Mouse (Mus musculus): ENCODE measurements around the gene Mknk1. TPM values are rescaled to one million over a fixed set of nuclear protein-coding genes. Genes with fewer than 3 reads are reported as not detected.
A peak's percentile ranks its signal among the peaks of the same experiment; 100 is the strongest.

Mknk1 gene
- total RNA-seq (2014; rRNA removed) (18.5 and 27.8 TPM in 2 replicates), polyA plus RNA-seq (2015; fragmentation: Nextera tagmentation; extraction: Ambion mirVana) (22.8 and 23.2 TPM in 2 replicates)

- Histone ChIP-seq H3K9me3 (ENCODE audit: low read length) (no peaks in the 10 kb centered on the region), H3K27me3 (ENCODE audit: insufficient read depth, low read length) (no peaks in the 10 kb centered on the region), H3K4me2 (ENCODE audit: low read depth, low read length, poor library complexity, severe bottlenecking) (peak within 1 kb of the TSS; percentile 72), H3K27ac (ENCODE audit: low read depth, low read length) (no peak within 1 kb of the TSS; the same call in 1 of the 2 replicates), H3K4me3 (ENCODE audit: low read depth, low read length) (peak within 1 kb of the TSS; percentile 58), H3K9ac (replicated peaks; ENCODE audit: low read length, poor library complexity, severe bottlenecking) (peak within 1 kb of the TSS; percentile 68), H3K4me1 (ENCODE audit: insufficient read depth, low read length) (no peaks in the 10 kb centered on the region), H3K36me3 (ENCODE audit: insufficient read depth, low read length) (peaks cover 4% of the 10 kb centered on the region; the same call in 1 of the 2 replicates)
- WGBS = 2% methylated on average over 51 of the region's 51 CpGs
- peak; percentile 43 for TF ChIP-seq CTCF (IDR thresholded peaks at IDR 0.05)
- DNase-seq (ENCODE audit: low spot score) = peak; percentile 95
- peak; percentile 95 for ATAC-seq (ENCODE audit: low FRiP score)
Observed at GRCm38 (mm10) chr4:115838696-115839641, at the start of gene Mknk1. Gene Mknk1 (plus strand): TSS chr4:115839198.

GRCm38 (mm10) chr4:115790864-115791263 lies 48.1 kb upstream of the Mknk1 start:
- DNase-seq (ENCODE audit: low spot score) (no peak), ATAC-seq (ENCODE audit: low FRiP score) (no peak)

GRCm38 (mm10) chr4:115795360-115795759 lies 43.6 kb upstream of the Mknk1 start:
- ATAC-seq (ENCODE audit: low FRiP score) (no peak), DNase-seq (ENCODE audit: low spot score) (no peak)
- no peaks in the 10 kb centered on the region for H3K4me1 ChIP-seq (ENCODE audit: insufficient read depth, low read length)
- H3K27ac ChIP-seq (ENCODE audit: low read depth, low read length) = no peak overlapping the region
- H3K9me3 ChIP-seq (ENCODE audit: low read length) = no peaks in the 10 kb centered on the region
- 91% methylated on average over 3 of the region's 3 CpGs for WGBS
- H3K36me3 ChIP-seq (ENCODE audit: insufficient read depth, low read length) = peaks cover 41% of the 10 kb centered on the region
- H3K4me2 ChIP-seq (ENCODE audit: low read depth, low read length, poor library complexity, severe bottlenecking) = no peak overlapping the region
- no peak overlapping the region for H3K4me3 ChIP-seq (ENCODE audit: low read depth, low read length)
- no peak for TF ChIP-seq CTCF (IDR thresholded peaks at IDR 0.05)
- H3K27me3 ChIP-seq (ENCODE audit: insufficient read depth, low read length) = no peaks in the 10 kb centered on the region
- H3K9ac ChIP-seq (replicated peaks; ENCODE audit: low read length, poor library complexity, severe bottlenecking) = no peak overlapping the region

More at GRCm38 (mm10) chr4:115790864-115791263, 48.1 kb upstream of the Mknk1 start:
- Histone ChIP-seq H3K27me3 (ENCODE audit: insufficient read depth, low read length) (no peaks in the 10 kb centered on the region), H3K9me3 (ENCODE audit: low read length) (no peaks in the 10 kb centered on the region), H3K4me3 (ENCODE audit: low read depth, low read length) (no peak overlapping the region), H3K9ac (replicated peaks; ENCODE audit: low read length, poor library complexity, severe bottlenecking) (no peak overlapping the region), H3K4me2 (ENCODE audit: low read depth, low read length, poor library complexity, severe bottlenecking) (no peak overlapping the region), H3K36me3 (ENCODE audit: insufficient read depth, low read length) (peaks cover 18% of the 10 kb centered on the region; the same call in 1 of the 2 replicates), H3K4me1 (ENCODE audit: insufficient read depth, low read length) (peaks cover 2% of the 10 kb centered on the region; the same call in 1 of the 2 replicates), H3K27ac (ENCODE audit: low read depth, low read length) (no peak overlapping the region)
- no peak for TF ChIP-seq CTCF (IDR thresholded peaks at IDR 0.05)
- 90% methylated on average over 3 of the region's 3 CpGs for WGBS

DNA sequence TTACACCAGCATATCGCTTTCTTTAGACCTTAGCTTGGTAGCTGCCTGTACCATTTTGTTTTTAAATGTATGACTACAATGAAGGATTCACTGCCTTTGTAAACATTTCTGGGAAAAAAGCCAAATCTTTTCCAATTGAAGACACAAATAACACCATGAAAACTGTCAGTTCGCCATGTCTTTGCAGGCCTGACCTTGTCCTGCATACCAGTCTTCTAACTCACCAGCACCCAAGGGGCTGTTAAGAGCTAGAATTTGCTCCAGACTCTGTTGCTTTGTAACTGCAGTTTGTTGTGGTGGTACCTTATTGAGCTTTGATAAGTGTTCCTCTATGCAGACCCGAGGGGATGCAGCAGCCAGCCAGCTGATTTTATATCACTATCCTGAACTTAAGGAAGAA lies 39.0 kb upstream of the Mknk1 start:
- no peak overlapping the region for H3K4me2 ChIP-seq (ENCODE audit: low read depth, low read length, poor library complexity, severe bottlenecking)
- TF ChIP-seq CTCF (IDR thresholded peaks at IDR 0.05) = no peak
- no peaks in the 10 kb centered on the region for H3K4me1 ChIP-seq (ENCODE audit: insufficient read depth, low read length)
- ATAC-seq (ENCODE audit: low FRiP score) (no peak), DNase-seq (ENCODE audit: low spot score) (peak; percentile 24)
- 74% methylated on average over 3 of the region's 3 CpGs for WGBS
- H3K4me3 ChIP-seq (ENCODE audit: low read depth, low read length) = no peak overlapping the region
- peaks cover 43% of the 10 kb centered on the region for H3K36me3 ChIP-seq (ENCODE audit: insufficient read depth, low read length)
- H3K27ac ChIP-seq (ENCODE audit: low read depth, low read length) = no peak overlapping the region
- H3K27me3 ChIP-seq (ENCODE audit: insufficient read depth, low read length) = no peaks in the 10 kb centered on the region
- H3K9me3 ChIP-seq (ENCODE audit: low read length) = no peaks in the 10 kb centered on the region
- H3K9ac ChIP-seq (replicated peaks; ENCODE audit: low read length, poor library complexity, severe bottlenecking) = no peak overlapping the region

DNA sequence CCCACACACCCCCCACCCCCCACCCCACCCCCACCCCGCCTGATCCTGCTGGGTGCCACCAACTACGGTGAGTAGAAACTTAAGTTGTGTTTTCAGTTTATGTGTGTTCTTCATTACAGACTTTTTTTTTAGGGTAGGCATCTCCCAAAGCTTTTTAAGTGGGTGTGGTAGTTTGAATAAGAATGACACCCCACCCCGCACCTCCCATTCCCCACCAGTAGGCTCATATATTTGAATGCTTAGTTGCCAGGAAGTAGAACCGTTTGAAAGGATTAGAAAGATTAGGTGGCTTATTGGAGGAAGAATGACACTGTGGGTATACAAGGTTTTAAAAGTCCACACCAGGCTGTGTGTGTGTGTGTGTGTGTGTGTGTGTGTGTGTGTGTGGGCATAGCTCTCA lies 26.7 kb upstream of the Mknk1 start:
- DNase-seq (ENCODE audit: low spot score) = no peak
- no peak overlapping the region for H3K9ac ChIP-seq (replicated peaks; ENCODE audit: low read length, poor library complexity, severe bottlenecking)
- H3K36me3 ChIP-seq (ENCODE audit: insufficient read depth, low read length) = peaks cover 19% of the 10 kb centered on the region; the same call in 1 of the 2 replicates
- H3K4me3 ChIP-seq (ENCODE audit: low read depth, low read length) = no peak overlapping the region
- H3K4me2 ChIP-seq (ENCODE audit: low read depth, low read length, poor library complexity, severe bottlenecking) = no peak overlapping the region
- TF ChIP-seq CTCF (IDR thresholded peaks at IDR 0.05) = no peak
- no peaks in the 10 kb centered on the region for H3K9me3 ChIP-seq (ENCODE audit: low read length)
- no peaks in the 10 kb centered on the region for H3K27me3 ChIP-seq (ENCODE audit: insufficient read depth, low read length)
- no peak for ATAC-seq (ENCODE audit: low FRiP score)
- no peaks in the 10 kb centered on the region for H3K4me1 ChIP-seq (ENCODE audit: insufficient read depth, low read length)
- 78% methylated on average over 4 of the region's 4 CpGs for WGBS
- H3K27ac ChIP-seq (ENCODE audit: low read depth, low read length) = no peak overlapping the region

DNA sequence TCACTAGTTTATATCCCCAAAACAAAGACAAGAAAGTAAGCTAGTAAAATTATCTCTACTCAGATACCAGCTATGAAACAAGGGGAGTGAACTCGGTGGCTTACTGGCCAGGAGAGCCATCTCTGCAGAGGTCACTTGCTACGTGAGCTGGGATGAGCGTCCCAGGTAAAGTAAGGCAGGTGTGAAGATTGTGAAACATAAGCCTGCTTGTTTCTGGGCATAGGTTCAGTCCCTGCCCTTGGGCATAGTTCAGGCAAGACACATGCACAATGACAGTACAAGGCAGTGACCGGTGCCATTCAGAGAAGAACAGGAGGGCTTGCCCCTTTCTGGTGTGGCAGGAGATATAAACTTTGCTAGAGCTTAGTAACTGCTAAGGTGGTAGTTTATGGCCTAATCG lies 23.4 kb upstream of the Mknk1 start:
- Histone ChIP-seq H3K4me2 (ENCODE audit: low read depth, low read length, poor library complexity, severe bottlenecking) (no peak overlapping the region), H3K4me1 (ENCODE audit: insufficient read depth, low read length) (no peaks in the 10 kb centered on the region), H3K4me3 (ENCODE audit: low read depth, low read length) (no peak overlapping the region), H3K9ac (replicated peaks; ENCODE audit: low read length, poor library complexity, severe bottlenecking) (no peak overlapping the region), H3K27me3 (ENCODE audit: insufficient read depth, low read length) (no peaks in the 10 kb centered on the region), H3K36me3 (ENCODE audit: insufficient read depth, low read length) (peaks cover 19% of the 10 kb centered on the region; the same call in 1 of the 2 replicates), H3K9me3 (ENCODE audit: low read length) (no peaks in the 10 kb centered on the region), H3K27ac (ENCODE audit: low read depth, low read length) (no peak overlapping the region)
- TF ChIP-seq CTCF (IDR thresholded peaks at IDR 0.05) = no peak
- ATAC-seq (ENCODE audit: low FRiP score) (no peak), DNase-seq (ENCODE audit: low spot score) (no peak)
- 95% methylated on average over 5 of the region's 5 CpGs for WGBS

Data from midbrain, postnatal 0 days (tissue).